Mouse (Mus musculus) midbrain, embryonic 14.5 days (tissue): ENCODE data around the gene Tbccd1. TPM values are rescaled to one million over a fixed set of nuclear protein-coding genes. Genes with fewer than 3 reads are reported as not detected.
"Not testable (repeated sequence)": the region's sequence is repeated elsewhere in the genome, so short reads cannot be mapped to it uniquely, and the experiment has no call there.

Source experiments
- ATAC-seq: fragments of 200-750 bp; cut with Nextera tagmentation; 2 replicates; pipeline ENCODE4 v1.8.0; 2017; ENCODE audit warnings: moderate number of reproducible peaks, moderate library complexity; ENCODE audit not compliant: low FRiP score, low TSS enrichment
- DNase-seq: peaks from one replicate; pipeline ENCODE4 v3.0.0-alpha.2; 2015
- H3K27ac ChIP-seq: fragments of 300-500 bp; sonication (generic); replicated peaks from 2 replicates; pipeline ENCODE4 v1.5.1; 2014; ENCODE audit warnings: mild to moderate bottlenecking, low read depth, low read length, moderate library complexity
- H3K27me3 ChIP-seq: fragments of 300-500 bp; sonication (generic); 2 replicates; pipeline ENCODE4 v1.6.1; 2014; ENCODE audit warnings: low read length, control low read depth, mixed read lengths; ENCODE audit not compliant: control insufficient read depth, insufficient read depth
- H3K36me3 ChIP-seq: fragments of 300-500 bp; sonication (generic); 2 replicates; pipeline ENCODE4 v1.6.1; 2014; ENCODE audit warnings: low read length, control low read depth; ENCODE audit not compliant: control insufficient read depth, insufficient read depth
- H3K4me1 ChIP-seq: fragments of 300-500 bp; sonication (generic); 2 replicates; pipeline ENCODE4 v1.6.1; 2014; ENCODE audit warnings: mild to moderate bottlenecking, antibody characterized with exemption, low read length, control low read depth; ENCODE audit not compliant: control insufficient read depth, insufficient read depth
- H3K4me2 ChIP-seq: fragments of 300-500 bp; sonication (generic); 2 replicates; pipeline ENCODE4 v1.6.1; 2014; ENCODE audit warnings: mild to moderate bottlenecking, low read length, moderate library complexity
- H3K4me3 ChIP-seq: fragments of 300-500 bp; sonication (generic); replicated peaks from 2 replicates; pipeline ENCODE4 v1.5.1; 2014; ENCODE audit warnings: low read depth, low read length
- H3K9ac ChIP-seq: fragments of 300-500 bp; sonication (generic); replicated peaks from 2 replicates; pipeline ENCODE4 v1.6.1; 2014; ENCODE audit warnings: mild to moderate bottlenecking, low read length, moderate library complexity
- H3K9me3 ChIP-seq: fragments of 300-500 bp; sonication (generic); 2 replicates; pipeline ENCODE4 v1.6.1; 2016; ENCODE audit warnings: low read length, control low read depth, mixed read lengths; ENCODE audit not compliant: control insufficient read depth
- WGBS: fragments of 180-500 bp; shearing (Covaris S2); extraction: QIAGEN DNeasy Blood & Tissue Kit; methylation state at CpG from one replicate; pipeline ENCODE4 v1.1.7; 2014; 5-methylcytosine and 5-hydroxymethylcytosine counted together
- polyA plus RNA-seq: library from polyadenylated mRNA; unstranded; fragments of >200 nt; fragmentation: Nextera tagmentation; extraction: Ambion mirVana; gene quantifications from 2 replicates; pipeline ENCODE4 v1.2.1, GENCODE M21; 2014

The Tbccd1 gene
- polyA plus RNA-seq, 1 experiment from 2014 or later, result 25.5 TPM

GRCm38 (mm10) chr16:22782686-22783085 lies 74.8 kb downstream of the Tbccd1 start:
- no peak overlapping the region for H3K4me3 ChIP-seq
- no peak for ATAC-seq
- DNase-seq, result no peak
- H3K36me3 ChIP-seq, result no peaks in the 10 kb centered on the region
- H3K9ac ChIP-seq, result no peak overlapping the region
- no peaks in the 10 kb centered on the region for H3K9me3 ChIP-seq
- 85% methylated on average over 5 of the region's 5 CpGs for WGBS
- H3K27me3 ChIP-seq, result no peaks in the 10 kb centered on the region
- no peaks in the 10 kb centered on the region for H3K4me1 ChIP-seq
- no peak overlapping the region for H3K4me2 ChIP-seq
- H3K27ac ChIP-seq, result no peak overlapping the region

GRCm38 (mm10) chr16:22779228-22779835 lies 78.1 kb downstream of the Tbccd1 start:
- Histone ChIP-seq H3K9ac (no peak overlapping the region), H3K4me2 (no peak overlapping the region), H3K27ac (no peak overlapping the region), H3K9me3 (no peaks in the 10 kb centered on the region), H3K36me3 (no peaks in the 10 kb centered on the region), H3K4me3 (no peak overlapping the region), H3K27me3 (no peaks in the 10 kb centered on the region), H3K4me1 (no peaks in the 10 kb centered on the region)
- DNase-seq (no peak), ATAC-seq (no peak)
- WGBS, result 97% methylated on average over 3 of the region's 3 CpGs

GRCm38 (mm10) chr16:22778296-22778695 lies 79.2 kb downstream of the Tbccd1 start:
- ATAC-seq, DNase-seq: not testable (repeated sequence)
- WGBS, result 89% methylated on average over 12 of the region's 12 CpGs

GRCm38 (mm10) chr16:22775471-22775985 lies 81.9 kb downstream of the Tbccd1 start:
- no peaks in the 10 kb centered on the region for H3K4me1 ChIP-seq
- H3K36me3 ChIP-seq, result no peaks in the 10 kb centered on the region
- no peak overlapping the region for H3K4me2 ChIP-seq
- DNase-seq (no peak), ATAC-seq (no peak)
- H3K27me3 ChIP-seq, result no peaks in the 10 kb centered on the region
- 64% methylated on average over 5 of the region's 5 CpGs for WGBS
- H3K4me3 ChIP-seq, result no peak overlapping the region
- H3K27ac ChIP-seq, result no peak overlapping the region
- H3K9me3 ChIP-seq, result no peaks in the 10 kb centered on the region
- no peak overlapping the region for H3K9ac ChIP-seq

More at GRCm38 (mm10) chr16:22778296-22778695, 79.2 kb downstream of the Tbccd1 start:
- H3K4me2 ChIP-seq, H3K27me3 ChIP-seq, H3K9ac ChIP-seq, H3K27ac ChIP-seq, H3K4me1 ChIP-seq, H3K36me3 ChIP-seq, H3K9me3 ChIP-seq, H3K4me3 ChIP-seq: not testable (repeated sequence)

- ATAC-seq (no peak), DNase-seq (no peak)
- 90% methylated on average over 8 of the region's 8 CpGs for WGBS
- Histone ChIP-seq H3K36me3 (no peaks in the 10 kb centered on the region), H3K9ac (no peak overlapping the region), H3K27me3 (no peaks in the 10 kb centered on the region), H3K4me3 (no peak overlapping the region), H3K4me1 (no peaks in the 10 kb centered on the region), H3K4me2 (no peak overlapping the region), H3K27ac (no peak overlapping the region), H3K9me3 (no peaks in the 10 kb centered on the region)
These were observed 88.8 kb downstream of the Tbccd1 start for GRCm38 (mm10) chr16:22768661-22769060.

GRCm38 (mm10) chr16:22767405-22767804 lies 90.1 kb downstream of the Tbccd1 start:
- no peaks in the 10 kb centered on the region for H3K36me3 ChIP-seq
- no peaks in the 10 kb centered on the region for H3K9me3 ChIP-seq
- 94% methylated on average over 3 of the region's 3 CpGs for WGBS
- no peak overlapping the region for H3K9ac ChIP-seq
- no peaks in the 10 kb centered on the region for H3K27me3 ChIP-seq
- H3K27ac ChIP-seq, result no peak overlapping the region
- no peak overlapping the region for H3K4me2 ChIP-seq
- H3K4me1 ChIP-seq, result no peaks in the 10 kb centered on the region
- DNase-seq, result no peak
- H3K4me3 ChIP-seq, result no peak overlapping the region
- no peak for ATAC-seq

GRCm38 (mm10) chr16:22766738-22767211 lies 90.7 kb downstream of the Tbccd1 start:
- no peaks in the 10 kb centered on the region for H3K9me3 ChIP-seq
- WGBS, result 86% methylated on average over 16 of the region's 16 CpGs
- no peak overlapping the region for H3K27ac ChIP-seq
- H3K36me3 ChIP-seq, result no peaks in the 10 kb centered on the region
- no peak overlapping the region for H3K4me3 ChIP-seq
- DNase-seq (no peak), ATAC-seq (no peak)
- no peak overlapping the region for H3K9ac ChIP-seq
- H3K4me1 ChIP-seq, result no peaks in the 10 kb centered on the region
- H3K4me2 ChIP-seq, result no peak overlapping the region
- H3K27me3 ChIP-seq, result no peaks in the 10 kb centered on the region

GRCm38 (mm10) chr16:22765531-22765930 lies 91.9 kb downstream of the Tbccd1 start:
- Histone ChIP-seq H3K27me3 (no peaks in the 10 kb centered on the region), H3K4me1 (no peaks in the 10 kb centered on the region), H3K4me2 (no peak overlapping the region), H3K27ac (no peak overlapping the region), H3K4me3 (no peak overlapping the region), H3K9me3 (0 out of 2 replicates have a peak, but pooled peaks cover 2% of the 10 kb centered on the region), H3K9ac (no peak overlapping the region), H3K36me3 (no peaks in the 10 kb centered on the region)
- WGBS, result 92% methylated on average over 7 of the region's 7 CpGs
- no peak for ATAC-seq
- no peak for DNase-seq
